Mouse (Mus musculus): ENCODE measurements around the gene Myh8. TPM values are rescaled to one million over a fixed set of nuclear protein-coding genes. Genes with fewer than 3 reads are reported as not detected.

Gene Myh8
- polyA plus RNA-seq (2014; fragmentation: Illumina TruSeq; extraction: RNeasy Lipid Tissue Mini Kit (QIAGEN cat#74804)): not detected

GRCm38 (mm10) chr11:67276601-67277174 is at the start of gene Myh8:
Gene Myh8 (plus strand): TSS chr11:67277124.

GRCm38 (mm10) chr11:67237481-67238079 is 39.3 kb upstream of the Myh8 start, which contains the start of gene Myh4:
Gene Myh4 (plus strand): TSS chr11:67238029.

GRCm38 (mm10) chr11:67321358-67321757 is 44.4 kb downstream of the Myh8 start, which contains the start of gene Myh13:
Gene Myh13 (plus strand): TSS chr11:67321658.

Other genes with a start within 250 kb of the Myh8 start
- gene Adprm, start 224.5 kb upstream of the Myh8 start, polyA plus RNA-seq (2014; fragmentation: Illumina TruSeq; extraction: RNeasy Lipid Tissue Mini Kit (QIAGEN cat#74804)): 38.3 TPM
- 36.9 TPM for gene Sco1, start 224.5 kb upstream of the Myh8 start, polyA plus RNA-seq (2014; fragmentation: Illumina TruSeq; extraction: RNeasy Lipid Tissue Mini Kit (QIAGEN cat#74804))
- gene Myh3, start 198.8 kb upstream of the Myh8 start, polyA plus RNA-seq (2014; fragmentation: Illumina TruSeq; extraction: RNeasy Lipid Tissue Mini Kit (QIAGEN cat#74804)): not detected
- not detected for gene Myh2, start 106.1 kb upstream of the Myh8 start, polyA plus RNA-seq (2014; fragmentation: Illumina TruSeq; extraction: RNeasy Lipid Tissue Mini Kit (QIAGEN cat#74804))
- gene Myh1, start 77.1 kb upstream of the Myh8 start, polyA plus RNA-seq (2014; fragmentation: Illumina TruSeq; extraction: RNeasy Lipid Tissue Mini Kit (QIAGEN cat#74804)): 0.06 TPM
- not detected for gene Myh4, start 39.1 kb upstream of the Myh8 start, polyA plus RNA-seq (2014; fragmentation: Illumina TruSeq; extraction: RNeasy Lipid Tissue Mini Kit (QIAGEN cat#74804))
- not detected for gene Myh13, start 44.5 kb downstream of the Myh8 start, polyA plus RNA-seq (2014; fragmentation: Illumina TruSeq; extraction: RNeasy Lipid Tissue Mini Kit (QIAGEN cat#74804))
- gene Gas7, start 178.3 kb downstream of the Myh8 start, polyA plus RNA-seq (2014; fragmentation: Illumina TruSeq; extraction: RNeasy Lipid Tissue Mini Kit (QIAGEN cat#74804)): 15.6 TPM

All from ovary, adult 10 weeks (tissue).